Mouse (Mus musculus) heart, adult 2 months (tissue): ENCODE data around the gene Rps28. TPM values are rescaled to one million over a fixed set of nuclear protein-coding genes. Genes with fewer than 3 reads are reported as not detected.
A peak's percentile ranks its signal among the peaks of the same experiment; 100 is the strongest.
"Not testable (repeated sequence)": the region's sequence is repeated elsewhere in the genome, so short reads cannot be mapped to it uniquely, and the experiment has no call there.

Experiments
- DNase-seq, 2 experiments: peaks; one replicate each; pipeline ENCODE4 v3.0.0; 2021
- H3K27ac ChIP-seq: fragments of 200-600 bp; 2 replicates; pipeline ENCODE4 v1.8.1; 2022
- H3K27me3 ChIP-seq: fragments of 200-500 bp; 2 replicates; pipeline ENCODE4 v1.6.1; 2012; ENCODE audit warnings: mild to moderate bottlenecking, low read length, inconsistent platforms, mixed read lengths; ENCODE audit not compliant: control insufficient read depth, insufficient read depth
- H3K36me3 ChIP-seq: fragments of 200-500 bp; 2 replicates; pipeline ENCODE4 v1.6.1; 2012; ENCODE audit warnings: low read length, inconsistent platforms; ENCODE audit not compliant: control insufficient read depth, insufficient read depth
- H3K4me1 ChIP-seq: fragments of 200-500 bp; 2 replicates; pipeline ENCODE4 v1.6.1; 2011; ENCODE audit warnings: low read length; ENCODE audit not compliant: control insufficient read depth, insufficient read depth
- H3K4me3 ChIP-seq: fragments of 200-600 bp; 2 replicates; pipeline ENCODE4 v1.8.1; 2022
- H3K79me2 ChIP-seq: fragments of 200-500 bp; replicated peaks from 2 replicates; pipeline ENCODE4 v1.6.1; 2012; ENCODE audit warnings: mild to moderate bottlenecking, inconsistent platforms, low read length, moderate library complexity, mixed read lengths; ENCODE audit not compliant: control insufficient read depth, insufficient read depth
- H3K9ac ChIP-seq: fragments of 200-500 bp; 2 replicates; pipeline ENCODE4 v1.6.1; 2012; ENCODE audit warnings: low read depth, mild to moderate bottlenecking, control low read depth, inconsistent platforms, low read length, mixed read lengths
- CTCF ChIP-seq: fragments of 200-600 bp; IDR thresholded peaks from 2 replicates; pipeline ENCODE4 v1.8.1; 2022; ENCODE audit warnings: antibody characterized with exemption, mild to moderate bottlenecking, moderate library complexity
- EP300 ChIP-seq: fragments of 200-500 bp; IDR thresholded peaks from 2 replicates; pipeline ENCODE4 v1.6.1; 2011; ENCODE audit warnings: low read depth, low read length, control low read depth; ENCODE audit not compliant: insufficient read depth
- POLR2A ChIP-seq: fragments of 200-500 bp; IDR thresholded peaks from 2 replicates; pipeline ENCODE4 v1.6.1; 2011; ENCODE audit warnings: mild to moderate bottlenecking, low read depth, low read length, control low read depth; ENCODE audit not compliant: insufficient read depth
- WGBS: fragments of 180-500 bp; shearing (Covaris S2); methylation state at CpG from one replicate; pipeline ENCODE4 v1.1.7; 2018; 5-methylcytosine and 5-hydroxymethylcytosine counted together
- intact Hi-C: fragments of 180-260 bp; cut with DNase I; formaldehyde crosslinking; loops from one replicate; pipeline ENCODE4 v1.15.1; 2025
- long read RNA-seq: library from polyadenylated mRNA; stranded (forward); transcript quantifications from one replicate; pipeline ENCODE4 v2.0.0, GENCODE M21; 2021
- polyA plus RNA-seq: library from polyadenylated mRNA; depleted of rRNA; stranded (reverse); fragments of >200 nt; gene quantifications from 2 replicates; pipeline ENCODE4 v1.2.3, GENCODE M21; 2012; rRNA removed
- total RNA-seq, 2 experiments: library from RNA; stranded (reverse); gene quantifications; 2 replicates each; pipeline ENCODE4 v1.2.3; 2021

Rps28 gene
- total RNA-seq (100 to 1,000 TPM; 683 to 757 TPM), polyA plus RNA-seq (329 and 480 TPM in 2 replicates)
- long read RNA-seq, transcript Rps28-201 (4 exons, 392 nt): minor isoform, 61 of 237 reads
- long read RNA-seq, transcript Rps28-205 (4 exons, 382 nt): major isoform, 171 of 237 reads
- long read RNA-seq, partial matches to known transcripts: 3 of 237 reads
- long read RNA-seq, other reads (novel, unspliced or antisense): 0 of 237 reads

DNA sequence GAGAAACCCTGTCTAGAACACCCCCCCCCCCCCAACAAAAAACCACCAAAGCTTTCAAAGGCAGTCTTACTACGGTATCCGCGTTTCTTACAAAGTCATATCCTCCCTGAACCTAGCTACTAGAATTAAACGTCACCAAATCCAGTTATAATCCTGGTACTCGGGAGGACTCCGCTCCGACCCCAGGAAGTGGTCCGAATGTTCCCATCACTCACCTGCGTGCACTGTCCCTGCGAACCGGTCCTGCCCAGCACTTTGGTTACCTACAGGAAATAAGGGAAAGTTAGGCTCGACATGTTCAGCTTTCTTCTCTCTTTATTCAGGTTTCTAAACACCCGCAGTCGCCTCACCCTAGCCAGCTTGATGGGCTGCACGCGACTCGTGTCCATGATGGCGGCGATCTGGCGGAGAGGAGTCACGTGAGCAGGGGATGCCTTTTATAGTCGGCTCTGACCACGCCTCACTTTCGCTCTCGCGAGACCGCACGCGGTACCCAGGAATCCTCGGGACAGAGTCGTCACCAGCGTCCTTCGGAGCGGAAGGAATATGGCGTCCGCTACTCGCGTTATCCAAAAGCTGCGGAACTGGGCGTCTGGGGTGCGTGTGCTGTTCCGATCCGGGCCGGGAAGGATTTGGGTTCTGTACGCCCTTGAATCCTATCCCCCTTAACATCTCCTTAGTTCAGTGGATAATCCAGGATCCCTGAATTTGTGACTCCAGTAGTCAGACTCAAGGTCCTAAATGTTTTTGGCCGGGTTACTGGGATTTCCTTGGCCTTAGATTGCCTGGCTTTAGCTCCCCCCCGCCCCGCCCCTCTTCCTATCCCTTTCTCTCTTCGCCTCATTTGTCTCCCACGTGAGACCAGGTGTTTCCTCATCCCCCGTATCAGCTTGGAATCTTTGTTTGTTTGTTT lies at the start of gene Rps28, which contains the start of gene Ndufa7:
Gene Rps28 (minus strand): TSS at position 479 of the 913 bp plus-strand sequence.
Gene Ndufa7 (plus strand): TSS at position 489 of the 913 bp plus-strand sequence.
- intact Hi-C loops: no loop called here
- Histone ChIP-seq H3K36me3 (peaks cover 33% of the 10 kb centered on the region), H3K27ac (peak within 1 kb of the TSS; percentile 95), H3K27me3 (no peaks in the 10 kb centered on the region), H3K79me2 (0 out of 2 replicates have a peak, but pooled peaks cover 1% of the 10 kb centered on the region), H3K4me1 (peaks cover 17% of the 10 kb centered on the region), H3K4me3 (peak within 1 kb of the TSS; percentile 95), H3K9ac (peak within 1 kb of the TSS; percentile 78)
- WGBS: under 1% methylated on average over 51 of the region's 51 CpGs
- peak; percentile 98 to 100 for DNase-seq
- peak; percentile 98; the same call in 1 of the 2 replicates for TF ChIP-seq POLR2A
- no peak for TF ChIP-seq CTCF
- TF ChIP-seq EP300: peak; percentile 71; the same call in 1 of the 2 replicates

DNA sequence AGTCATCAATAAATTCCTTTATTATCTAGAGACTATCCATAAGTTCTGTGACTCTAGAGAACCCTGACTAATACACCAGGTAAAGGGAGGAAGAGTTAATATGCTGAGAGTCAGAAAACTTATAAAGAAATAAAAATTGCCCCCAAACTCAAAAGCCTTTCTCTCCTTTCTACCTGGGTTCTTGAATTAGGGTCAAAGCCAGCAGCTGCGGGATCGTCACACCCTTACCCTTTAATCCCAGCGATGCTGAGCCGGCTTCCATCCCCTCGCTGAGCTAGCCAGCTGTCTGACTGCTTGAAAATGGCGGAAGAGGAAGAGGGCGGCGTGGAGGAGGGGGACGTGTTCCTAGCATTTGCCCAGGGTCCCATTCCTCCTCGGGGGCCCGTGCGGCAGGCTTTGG lies 49.2 kb upstream of the Rps28 start, which contains the start of gene Gm7029:
Gene Gm7029 (plus strand): TSS at position 301 of the 400 bp plus-strand sequence.
- H3K36me3 ChIP-seq, H3K27me3 ChIP-seq, intact Hi-C loops, H3K9ac ChIP-seq, H3K4me3 ChIP-seq, H3K27ac ChIP-seq, H3K4me1 ChIP-seq, DNase-seq, H3K79me2 ChIP-seq: not testable (repeated sequence)
- WGBS: 69% methylated on average over 3 of the region's 12 CpGs

DNA sequence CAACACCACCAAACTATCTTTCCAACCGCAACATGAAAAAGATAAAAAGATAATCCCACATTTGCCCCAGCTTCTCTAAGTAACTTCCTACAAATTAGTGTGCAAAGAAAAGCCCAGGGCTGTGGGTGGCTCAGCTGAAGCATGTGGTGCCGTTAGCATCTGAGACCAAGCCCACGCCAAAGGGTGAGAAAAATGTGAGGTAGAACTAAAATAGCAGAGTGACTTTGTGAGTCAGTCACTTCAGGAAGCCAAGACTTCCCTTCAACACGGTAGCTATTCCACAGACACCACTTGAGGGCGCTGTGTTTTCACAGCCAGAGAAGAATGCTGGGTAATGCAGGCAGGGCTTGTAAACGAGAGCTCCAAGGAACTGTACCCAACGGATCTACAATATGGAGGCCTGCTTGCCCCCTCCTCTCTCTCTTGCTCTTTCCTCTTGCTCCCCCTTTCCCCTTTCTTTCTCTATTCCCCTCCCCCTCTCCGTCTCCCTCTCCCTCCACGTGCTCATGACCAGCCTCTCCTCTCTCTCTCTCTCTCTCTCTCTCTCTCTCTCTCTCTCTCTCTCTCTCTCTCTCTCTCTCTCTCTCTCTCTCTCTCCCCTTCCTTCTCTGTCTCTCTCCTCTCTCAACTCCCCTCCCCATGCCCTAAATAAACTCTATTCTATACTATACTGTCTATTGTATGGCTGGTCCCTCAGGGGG lies 41.1 kb upstream of the Rps28 start:
- WGBS: 20% methylated on average over 9 of the region's 9 CpGs
- Histone ChIP-seq H3K4me3 (no peak overlapping the region), H3K79me2 (no peaks in the 10 kb centered on the region), H3K27ac (no peak overlapping the region), H3K27me3 (no peaks in the 10 kb centered on the region), H3K9ac (no peak overlapping the region), H3K36me3 (no peaks in the 10 kb centered on the region), H3K4me1 (no peaks in the 10 kb centered on the region)
- intact Hi-C loops: no loop called here
- TF ChIP-seq CTCF: peak; percentile 66
- TF ChIP-seq POLR2A: no peak
- peak in 1 of 2 experiments; percentile 40 for DNase-seq

DNA sequence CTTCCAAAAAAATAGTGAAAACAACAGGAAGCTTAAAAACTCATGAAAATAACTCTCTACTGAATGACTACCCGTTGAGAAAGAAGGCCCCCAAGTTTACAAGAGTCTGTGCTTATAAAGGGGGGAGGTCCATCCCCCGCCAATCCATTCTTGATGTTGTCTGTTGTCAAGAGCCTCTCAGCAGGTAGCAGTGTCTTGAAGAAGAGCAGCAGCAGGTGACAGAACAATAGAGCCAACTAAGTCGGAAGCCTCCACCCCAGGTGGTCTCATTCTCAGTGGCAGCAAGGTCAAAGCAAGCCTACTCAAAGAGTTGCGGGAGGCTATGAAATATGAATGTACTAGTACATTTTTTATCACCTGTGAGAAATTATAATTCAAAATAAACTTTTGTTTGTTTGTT lies 33.5 kb upstream of the Rps28 start:
- WGBS: 81% methylated on average over 4 of the region's 4 CpGs
- Histone ChIP-seq H3K9ac (no peak overlapping the region), H3K27ac (no peak overlapping the region), H3K4me1 (no peaks in the 10 kb centered on the region), H3K4me3 (no peak overlapping the region), H3K79me2 (no peaks in the 10 kb centered on the region), H3K36me3 (no peaks in the 10 kb centered on the region), H3K27me3 (no peaks in the 10 kb centered on the region)
- intact Hi-C loops: no loop called here
- DNase-seq: no peak
- no peak for TF ChIP-seq CTCF
- no peak for TF ChIP-seq POLR2A
- no peak for TF ChIP-seq EP300

DNA sequence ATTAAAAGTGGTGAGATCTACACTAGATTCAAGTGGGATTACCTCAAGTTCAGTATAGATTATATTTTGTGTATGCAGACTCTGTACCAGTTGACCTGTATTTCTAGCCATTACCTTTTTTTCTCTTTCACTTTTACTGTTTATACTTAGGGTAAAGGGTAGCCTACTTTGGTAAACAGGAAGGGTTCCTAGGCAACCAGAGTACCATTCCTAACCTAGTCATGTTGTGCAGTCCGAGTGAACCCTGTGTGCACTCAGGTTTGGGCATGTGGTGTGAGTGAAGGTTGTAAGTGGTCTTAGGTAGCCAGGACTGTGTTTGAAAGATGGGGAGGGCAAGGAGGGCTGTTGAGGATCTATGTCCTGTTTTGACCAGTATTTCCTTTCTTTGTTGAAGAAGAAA lies 27.0 kb upstream of the Rps28 start:
- Histone ChIP-seq H3K27me3 (no peaks in the 10 kb centered on the region), H3K27ac (no peak overlapping the region), H3K36me3 (no peaks in the 10 kb centered on the region), H3K4me3 (no peak overlapping the region), H3K9ac (no peak overlapping the region), H3K79me2 (no peaks in the 10 kb centered on the region), H3K4me1 (no peaks in the 10 kb centered on the region; the same call in 1 of the 2 replicates)
- intact Hi-C loops: no loop called here
- TF ChIP-seq EP300: no peak
- TF ChIP-seq POLR2A: no peak
- TF ChIP-seq CTCF: no peak
- no peak for DNase-seq
- 24% methylated on average over 1 of the region's 1 CpGs for WGBS
